Mouse (Mus musculus) kidney, postnatal 25 days (tissue): ENCODE measurements around the gene Gbp9.
A peak's percentile ranks its signal among the peaks of the same experiment; 100 is the strongest.
"Not testable (repeated sequence)": the region's sequence is repeated elsewhere in the genome, so short reads cannot be mapped to it uniquely, and the experiment has no call there.

Source experiments
- DNase-seq, 2 experiments: peaks; one replicate each; pipeline ENCODE4 v3.0.0; 2021; ENCODE audit warnings: mixed read lengths in 2 of 2

Gbp9 gene

DNA sequence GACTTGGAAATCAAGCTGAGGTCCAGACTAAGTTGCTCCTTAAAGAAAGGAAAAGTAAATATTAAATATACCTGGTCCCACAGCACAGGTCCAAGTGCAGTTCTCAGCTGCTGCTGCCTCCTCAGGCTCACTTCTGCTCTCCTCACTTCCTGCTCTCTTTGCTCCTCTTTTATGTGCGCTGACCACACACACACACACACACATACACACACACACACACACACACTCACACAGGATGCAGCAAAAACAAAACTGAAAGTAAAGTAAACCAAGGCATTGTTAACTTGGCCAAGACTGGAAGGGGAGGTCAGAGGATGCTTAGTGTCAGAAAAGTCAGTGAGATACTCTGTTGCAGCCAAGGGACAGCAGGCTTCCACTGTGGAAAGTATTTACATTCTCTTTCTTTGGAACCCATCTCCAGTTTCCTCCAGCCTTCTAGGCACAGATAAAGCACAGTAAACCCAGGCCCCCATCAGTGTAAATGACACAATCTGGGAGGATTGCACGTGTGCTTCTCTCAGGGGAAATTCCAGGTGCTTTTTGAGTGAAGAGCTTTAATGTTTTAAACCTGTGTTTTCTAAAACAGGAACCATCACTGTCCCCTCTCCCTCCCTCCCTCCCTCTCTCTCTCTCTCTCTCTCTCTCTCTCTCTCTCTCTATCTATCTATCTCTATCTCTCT is at the start of gene Gbp9, which contains the start of the genes Gbp8 and Gbp4:
TSS of gene Gbp9 (minus strand) at position 131 of the 680 bp plus-strand sequence.
TSS of gene Gbp8 (minus strand) at position 132 of the 680 bp plus-strand sequence.
TSS of gene Gbp4 (minus strand) at position 178 of the 680 bp plus-strand sequence.
- DNase-seq = peak; percentile 45 to 48

DNA sequence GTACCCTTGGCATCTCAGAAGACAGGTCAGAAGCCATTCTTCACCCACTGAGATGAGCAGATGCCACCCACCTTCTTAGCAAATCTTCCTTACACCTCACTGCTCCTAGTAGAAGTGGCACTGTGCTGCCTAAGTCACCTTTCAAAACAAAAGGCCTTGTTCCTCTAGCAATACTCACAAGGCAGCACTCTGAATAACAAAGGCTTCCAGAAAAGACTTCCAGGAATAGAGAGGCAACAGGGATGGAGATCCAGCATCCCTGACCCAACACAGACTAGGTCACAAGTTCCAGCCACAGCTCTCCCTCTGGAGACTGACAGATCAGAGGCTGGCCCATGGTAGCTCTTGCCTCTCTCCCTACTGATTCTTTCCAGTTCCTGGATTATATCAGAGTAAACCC is 42.1 kb upstream of the Gbp9 start:
- DNase-seq = no peak

DNA sequence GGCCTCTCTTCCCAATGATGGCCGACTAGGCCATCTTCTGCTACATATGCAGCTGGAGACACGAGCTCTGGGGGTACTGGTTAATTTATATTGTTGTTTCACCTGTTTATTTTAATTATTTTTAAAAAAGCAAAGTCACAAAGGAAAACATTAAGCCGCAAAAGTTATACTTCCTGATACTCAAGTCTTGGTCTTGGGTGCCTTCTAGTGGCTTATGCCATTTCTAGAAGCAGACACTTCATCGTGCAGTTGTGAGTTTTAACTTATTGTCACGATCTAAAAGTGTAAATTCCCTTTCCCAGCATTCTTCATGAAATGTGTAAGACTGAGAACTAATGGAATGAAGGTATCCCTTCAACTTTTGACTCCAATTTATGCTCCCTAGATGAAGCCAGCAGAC is 17.2 kb upstream of the Gbp9 start:
- DNase-seq = no peak

DNA sequence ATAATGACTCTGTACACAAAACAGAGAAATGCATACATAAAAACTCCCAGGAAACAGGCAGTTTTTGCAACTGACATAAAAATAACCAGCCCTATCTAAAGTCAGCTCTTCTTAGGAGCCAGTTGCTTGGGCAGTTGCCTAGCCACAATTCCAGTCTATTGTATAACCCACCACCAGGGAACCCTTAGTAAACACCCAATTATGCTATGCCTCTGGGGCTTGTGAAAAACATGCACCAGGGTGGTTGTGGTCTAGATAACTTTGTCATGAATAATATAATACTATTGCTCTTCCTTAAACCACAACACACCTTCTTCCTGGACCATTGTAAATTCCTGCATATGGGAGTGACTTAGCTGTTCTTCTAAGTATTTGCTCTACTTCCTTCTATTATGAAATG is 14.7 kb upstream of the Gbp9 start:
- DNase-seq = no peak

DNA sequence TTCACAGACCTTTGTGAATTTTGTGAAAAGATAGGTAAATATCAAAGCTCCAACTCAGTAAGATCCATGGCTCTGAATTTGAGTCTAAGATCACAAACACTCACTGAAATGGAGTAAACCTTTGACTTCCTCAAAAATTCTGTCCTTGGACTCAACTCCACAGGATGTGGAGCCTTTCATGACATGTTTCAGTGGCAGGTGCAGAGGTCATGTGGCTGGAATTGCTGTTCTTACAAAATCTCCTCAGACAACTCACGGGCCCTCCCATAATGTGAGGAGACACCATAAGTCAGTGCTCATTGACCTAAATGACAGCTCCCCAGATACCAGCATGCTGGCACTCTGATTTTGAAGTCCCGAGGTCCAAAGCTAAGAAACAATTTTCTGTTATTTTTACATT is 8.7 kb upstream of the Gbp9 start:
- not testable (repeated sequence) for DNase-seq

DNA sequence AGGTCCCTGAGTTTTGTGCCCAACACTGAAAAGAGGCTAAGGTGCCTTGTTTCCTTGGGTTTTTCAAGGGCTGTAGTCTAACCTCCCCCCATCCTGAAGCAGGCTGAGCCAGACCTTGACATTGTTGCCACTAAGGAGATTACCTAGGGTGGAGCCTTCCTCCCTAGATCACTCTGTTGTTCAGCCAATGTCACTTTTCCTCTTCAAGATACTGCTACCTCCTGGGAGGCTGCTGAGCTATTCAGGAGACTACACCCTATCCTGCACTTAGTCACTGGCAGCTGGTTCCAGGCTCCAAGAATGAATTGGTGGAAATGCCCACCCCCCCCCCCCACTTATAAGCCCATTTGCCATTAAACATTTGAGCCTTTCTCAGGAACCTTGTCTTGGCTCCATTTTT is 7.1 kb upstream of the Gbp9 start:
- DNase-seq = peak; percentile 24 to 68

DNA sequence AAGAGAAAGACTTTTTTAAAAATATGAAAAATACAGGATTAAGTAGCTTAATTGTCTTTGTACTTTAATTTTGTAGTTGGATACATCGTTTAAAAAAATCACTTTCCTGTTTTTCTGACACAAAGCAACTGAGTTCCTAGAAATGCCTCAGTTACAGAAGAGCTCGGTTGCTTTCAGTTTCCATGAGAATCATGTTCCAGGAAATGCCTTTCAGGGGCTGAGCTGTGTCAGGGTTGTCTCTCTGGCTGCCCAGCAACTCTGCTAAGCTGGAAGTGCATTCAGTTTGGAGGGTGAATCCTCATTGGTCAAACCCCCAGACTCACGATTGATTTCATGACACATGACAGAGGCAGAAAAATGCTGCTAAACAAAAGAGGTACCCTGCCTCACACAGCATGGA is 6.4 kb upstream of the Gbp9 start:
- peak; percentile 15 to 46 for DNase-seq

DNA sequence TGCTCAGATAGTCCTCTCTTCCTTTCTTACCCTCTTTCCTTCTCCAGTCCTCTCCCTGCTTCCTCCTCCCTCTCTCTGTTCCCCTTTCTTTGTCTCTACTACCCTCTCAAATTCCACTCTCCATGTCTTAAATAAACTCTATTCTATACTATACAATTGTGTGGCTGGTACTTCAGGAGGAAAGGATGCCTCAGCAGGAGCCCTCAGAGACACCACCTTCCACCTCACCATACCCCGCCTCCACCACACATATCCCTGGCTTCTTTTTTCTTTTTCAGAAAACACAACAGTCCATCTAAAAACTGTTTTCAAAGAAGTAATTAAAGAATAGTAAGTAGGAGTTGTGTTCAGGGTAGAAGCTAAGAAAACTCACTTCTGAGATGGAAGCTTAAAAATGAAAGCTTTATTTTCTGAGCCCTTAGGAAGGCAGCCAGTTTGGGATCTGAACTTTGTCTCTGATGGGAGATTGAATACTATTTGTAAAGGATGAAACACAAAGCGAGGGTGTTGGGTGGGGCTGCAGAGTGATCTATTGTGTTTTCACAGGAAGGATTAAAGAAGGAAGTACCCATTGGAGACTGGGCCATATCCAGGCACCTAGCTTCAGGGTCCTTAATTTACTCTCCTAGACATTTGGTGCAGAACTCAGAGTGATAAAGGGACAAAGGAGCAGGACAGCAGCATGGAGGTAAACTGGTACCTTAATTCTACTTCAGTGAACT is 911 bp upstream of the Gbp9 start:
- not testable (repeated sequence) for DNase-seq

DNA sequence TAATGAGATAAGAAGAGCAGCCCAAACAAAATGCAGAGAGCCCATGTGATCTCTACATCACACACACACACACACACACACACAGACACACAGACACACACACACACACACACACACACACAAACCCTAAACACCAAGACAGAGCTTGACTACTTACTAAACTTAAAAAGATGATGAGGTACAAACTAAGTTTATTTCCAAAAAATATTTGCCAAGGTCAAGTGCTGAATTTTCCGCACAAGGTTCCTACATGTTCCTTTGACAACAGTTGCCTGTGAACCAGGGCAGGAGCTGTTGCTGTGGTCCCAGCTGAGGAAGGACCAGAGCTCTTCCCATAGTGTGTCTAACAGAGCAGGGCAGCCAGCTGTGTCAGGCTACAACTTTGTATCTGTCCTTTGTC is 433 bp downstream of the Gbp9 start:
- no peak for DNase-seq

DNA sequence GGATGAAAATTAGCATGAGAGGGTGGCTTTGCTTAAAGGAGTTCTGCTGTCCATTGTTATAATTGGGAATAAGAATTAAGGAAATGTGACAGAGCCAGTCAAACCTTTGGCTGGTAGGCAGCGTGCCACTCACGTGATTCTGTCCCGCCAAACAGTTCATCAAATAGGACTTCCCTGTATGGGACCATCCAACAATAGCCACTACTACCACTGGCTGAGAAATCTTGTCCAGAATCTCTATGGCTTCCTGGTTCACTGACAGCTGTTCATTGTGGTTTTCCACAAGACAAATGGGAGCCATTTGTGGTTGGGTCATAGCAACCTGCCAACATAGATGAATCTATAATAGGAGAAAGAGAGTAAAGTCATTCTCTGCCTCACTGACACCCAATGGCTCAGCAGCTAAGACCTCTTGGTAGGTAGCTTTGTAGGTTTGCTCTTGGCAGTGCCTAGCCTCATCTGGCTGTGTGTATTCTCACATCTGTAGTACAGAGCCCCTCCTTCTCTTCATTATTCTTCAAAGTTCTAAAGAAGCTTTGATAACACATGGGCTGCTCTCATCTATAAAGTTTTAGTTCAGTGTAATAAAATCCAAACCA is 2.5 kb downstream of the Gbp9 start:
- not testable (repeated sequence) for DNase-seq

DNA sequence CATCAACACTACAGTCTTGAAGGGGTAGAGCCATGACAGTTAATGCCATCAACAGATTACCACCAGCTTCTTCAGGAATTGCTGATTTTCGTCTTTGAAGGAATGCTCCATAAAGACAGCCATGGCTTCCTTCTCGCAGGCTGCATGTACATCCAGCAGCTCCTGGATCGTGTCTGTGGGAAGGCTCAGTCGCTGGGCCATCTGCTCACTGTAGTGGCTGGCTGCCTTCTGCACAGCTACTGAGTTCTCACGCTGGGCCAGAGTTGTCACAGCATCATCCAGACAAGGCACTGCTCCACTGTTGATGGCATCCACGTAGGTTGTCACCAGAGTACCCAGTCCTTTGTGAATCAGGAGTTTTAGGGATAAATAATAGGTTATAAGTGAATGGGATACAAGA is 17.6 kb downstream of the Gbp9 start:
- DNase-seq = not testable (repeated sequence)

DNA sequence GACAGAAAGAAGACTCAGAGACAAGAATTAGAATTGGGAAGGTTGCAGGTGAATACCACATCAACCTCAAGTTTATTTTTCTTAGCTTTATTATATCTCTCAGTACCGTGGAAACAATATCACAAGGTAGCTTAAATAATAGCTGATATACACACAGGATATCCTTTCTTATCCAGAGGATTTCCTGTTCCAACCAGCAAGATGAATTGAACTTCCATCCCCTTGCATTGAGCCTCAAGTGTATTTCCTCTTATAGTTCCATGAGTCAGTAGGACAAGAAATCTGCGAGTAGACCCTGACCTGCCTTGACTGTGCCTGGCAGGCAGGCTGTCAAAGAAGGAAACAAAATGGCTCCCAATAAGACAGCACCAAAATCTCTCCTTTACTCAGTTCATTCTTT is 23.6 kb downstream of the Gbp9 start:
- DNase-seq = no peak

DNA sequence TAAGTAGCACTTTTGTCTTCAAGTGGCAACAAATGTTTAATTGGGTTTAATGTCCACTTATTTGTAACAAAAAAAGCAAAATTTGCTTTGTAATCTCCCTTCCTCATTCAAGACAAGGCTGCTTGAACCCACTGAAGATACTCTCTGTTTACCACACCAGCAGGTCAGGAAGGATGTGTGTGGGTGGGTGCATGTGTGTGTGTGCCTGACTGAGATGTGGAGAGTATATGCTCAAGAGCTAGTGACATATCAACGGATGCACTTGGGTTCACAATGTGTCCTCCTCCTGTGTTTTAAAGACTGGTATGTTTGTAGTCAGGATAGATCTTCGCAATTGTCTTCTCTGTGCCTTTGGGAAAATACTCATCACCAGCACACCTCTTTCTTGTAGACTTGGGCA is 24.6 kb downstream of the Gbp9 start:
- DNase-seq = no peak

DNA sequence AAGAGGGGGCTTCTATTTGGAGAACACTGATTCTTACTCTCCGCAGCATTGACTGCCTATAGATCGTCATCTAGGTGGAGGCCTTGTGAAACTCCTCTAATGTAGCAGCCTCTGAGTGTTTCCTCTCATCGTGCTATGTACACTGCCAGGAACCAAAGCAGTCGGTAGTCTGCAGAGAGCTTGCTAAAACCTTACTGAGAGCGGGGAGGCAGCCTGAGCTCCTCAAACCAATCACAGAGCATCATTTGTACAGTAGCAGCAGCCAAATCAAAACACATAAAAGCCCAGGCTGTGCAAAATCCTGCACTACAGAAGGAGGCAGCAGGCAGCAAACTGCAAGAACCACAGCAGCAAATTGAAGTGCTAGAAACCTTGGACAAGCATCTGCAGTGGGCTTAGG is 25.7 kb downstream of the Gbp9 start:
- no peak for DNase-seq

DNA sequence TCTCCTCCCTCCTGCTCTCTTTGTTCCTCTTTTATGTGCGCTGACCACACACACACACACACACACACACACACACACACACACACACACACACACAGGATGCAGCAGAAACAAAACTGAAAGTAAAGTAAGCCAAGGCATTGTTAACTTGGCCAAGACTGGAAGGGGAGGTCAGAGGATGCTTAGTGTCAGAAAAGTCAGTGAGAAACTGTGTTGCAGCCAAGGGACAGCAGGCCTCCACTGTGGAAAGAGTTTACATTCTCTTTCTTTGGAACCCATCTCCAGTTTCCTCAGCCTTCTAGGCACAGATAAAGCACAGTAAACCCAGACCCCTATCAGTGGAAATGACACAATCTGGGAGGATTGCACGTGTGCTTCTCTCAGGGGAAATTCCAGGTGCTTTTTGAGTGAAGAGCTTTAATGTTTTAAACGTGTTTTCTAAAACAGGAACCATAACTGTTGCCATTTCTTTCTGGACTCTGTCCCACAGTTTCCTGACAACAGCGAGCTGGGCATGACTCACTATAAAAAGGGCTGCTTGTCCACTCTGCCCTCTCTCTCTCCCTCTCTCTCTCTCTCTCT is 29.0 kb downstream of the Gbp9 start:
- peak; percentile 73 to 81 for DNase-seq

DNA sequence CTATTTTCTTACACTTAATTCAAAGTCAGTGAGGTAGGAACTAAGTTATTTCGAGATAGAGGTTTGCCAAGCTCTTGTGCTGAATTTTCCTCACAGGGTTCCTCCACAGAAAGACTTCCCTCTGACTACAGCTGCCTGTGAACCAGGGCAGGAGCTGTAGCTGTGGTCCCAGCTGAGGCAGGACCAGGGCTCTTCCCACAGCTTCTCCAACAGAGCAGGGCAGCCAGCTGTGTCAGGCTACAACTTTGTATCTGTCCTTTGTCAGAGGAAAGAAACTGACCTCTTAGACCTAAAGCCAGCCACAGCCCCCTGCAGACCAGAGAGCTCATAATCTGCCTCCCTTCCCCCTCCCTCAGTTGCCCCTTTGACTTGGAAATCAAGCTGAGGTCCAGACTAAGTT is 29.6 kb downstream of the Gbp9 start:
- DNase-seq = not testable (repeated sequence)

DNA sequence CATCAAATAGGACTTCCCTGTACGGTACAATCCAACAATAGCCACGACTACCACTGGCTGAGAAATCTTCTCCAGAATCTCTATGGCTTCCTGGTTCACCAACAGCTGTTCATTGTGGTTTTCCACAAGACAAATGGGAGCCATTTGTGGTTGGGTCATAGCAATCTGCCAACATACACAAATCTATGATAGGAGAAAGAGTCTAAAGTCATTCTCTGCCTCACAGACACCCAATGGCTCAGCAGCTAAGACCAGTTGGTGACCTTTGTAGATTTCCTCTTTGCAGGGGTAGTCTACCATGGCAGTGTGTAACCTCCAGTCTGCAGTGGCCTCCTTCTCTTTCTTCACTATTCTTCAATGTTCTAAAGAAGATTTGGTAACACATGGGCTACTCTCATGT is 33.6 kb downstream of the Gbp9 start:
- not testable (repeated sequence) for DNase-seq

DNA sequence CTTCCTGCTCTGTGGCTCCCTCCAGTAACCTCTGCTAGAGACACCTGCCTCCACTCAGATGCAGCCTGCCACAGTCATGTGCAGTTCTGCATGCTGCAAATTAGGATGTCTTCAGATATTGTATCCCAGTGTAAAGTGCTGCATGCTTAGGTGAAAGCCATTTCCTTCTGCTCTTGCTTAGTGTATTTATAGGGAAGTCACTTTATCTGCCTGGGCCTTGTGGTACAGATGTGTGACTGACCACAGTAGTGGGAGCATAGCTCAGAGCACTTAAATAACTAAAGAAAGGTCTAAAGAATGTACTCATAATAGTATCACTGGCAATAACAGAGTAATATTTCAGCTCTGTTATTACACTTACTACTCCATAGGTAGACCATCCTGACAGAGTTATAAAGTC is 57.4 kb downstream of the Gbp9 start:
- DNase-seq = no peak

DNA sequence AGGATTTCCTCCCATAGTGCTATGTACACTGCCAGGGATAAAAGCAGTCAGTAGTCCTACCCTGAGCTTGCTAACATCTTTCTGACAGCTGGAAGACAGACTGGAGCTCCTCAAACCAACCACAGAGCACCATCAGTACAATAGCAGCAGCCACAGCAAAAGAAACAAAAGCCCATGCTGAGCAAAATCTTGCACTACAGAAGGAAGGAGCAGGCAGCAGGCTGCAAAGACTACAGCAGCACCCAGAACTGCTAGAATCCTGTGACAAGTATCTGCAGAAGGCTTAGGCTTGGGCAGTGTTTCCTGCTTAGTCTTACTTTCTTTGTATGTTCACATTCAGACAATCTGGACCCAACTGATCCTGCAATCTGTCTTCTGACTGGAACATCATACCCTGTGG is 71.0 kb downstream of the Gbp9 start:
- DNase-seq = not testable (repeated sequence)

DNA sequence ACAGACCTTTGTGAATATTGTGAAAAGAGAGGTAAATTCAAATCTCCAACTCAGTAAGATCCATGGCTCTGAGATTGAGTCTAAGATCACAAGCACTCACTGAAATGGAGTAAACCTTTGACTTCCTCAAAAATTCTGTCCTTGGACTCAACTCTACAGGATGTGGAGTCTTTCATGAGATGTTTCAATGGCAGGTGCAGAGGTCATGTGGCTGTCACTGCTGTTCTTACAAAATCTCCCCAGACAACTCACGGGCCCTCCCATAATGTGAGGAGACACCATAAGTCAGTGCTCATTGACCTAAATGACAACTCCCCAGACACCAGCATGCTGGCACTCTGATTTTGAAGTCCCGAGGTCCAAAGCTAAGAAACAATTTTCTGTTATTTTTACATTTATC is 74.9 kb downstream of the Gbp9 start:
- DNase-seq = not testable (repeated sequence)

DNA sequence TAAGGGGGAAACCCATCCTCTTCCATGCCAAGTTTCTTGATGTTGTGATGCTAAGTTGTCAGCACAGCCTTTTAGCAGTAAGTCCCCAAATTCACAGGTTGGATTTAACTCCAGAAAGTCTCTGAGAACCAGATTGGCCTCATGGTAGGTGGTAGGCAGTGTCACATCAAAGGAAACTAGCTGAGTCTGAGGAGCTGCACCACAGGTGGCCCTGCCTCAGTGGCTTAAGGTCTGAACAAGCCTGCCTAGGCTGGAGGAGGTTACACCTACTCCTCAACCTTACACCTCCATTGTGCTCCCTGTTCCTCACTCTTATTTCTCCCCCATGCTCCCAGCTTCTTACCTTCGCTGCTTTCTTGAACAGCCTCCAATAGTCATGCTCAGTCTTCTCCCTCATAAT is 76.0 kb downstream of the Gbp9 start:
- DNase-seq = no peak

DNA sequence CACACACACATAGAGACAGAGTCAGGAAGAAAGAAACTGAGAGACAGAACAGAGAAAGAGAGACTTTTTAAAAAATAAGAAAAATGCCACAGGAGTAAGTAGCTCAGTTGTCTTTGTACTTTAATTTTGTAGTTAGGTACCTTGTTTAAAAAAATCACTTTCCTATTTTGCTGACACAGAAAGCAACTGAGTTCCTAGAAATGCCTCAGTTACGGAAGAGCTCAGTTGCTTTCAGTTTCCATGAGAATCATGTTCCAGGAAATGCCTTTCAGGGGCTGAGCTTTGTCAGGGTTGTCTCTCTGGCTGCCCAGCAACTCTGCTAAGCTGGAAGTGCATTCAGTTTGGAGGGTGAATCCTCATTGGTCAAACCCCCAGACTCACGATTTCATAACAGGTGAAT is 76.9 kb downstream of the Gbp9 start:
- DNase-seq = not testable (repeated sequence)

DNA sequence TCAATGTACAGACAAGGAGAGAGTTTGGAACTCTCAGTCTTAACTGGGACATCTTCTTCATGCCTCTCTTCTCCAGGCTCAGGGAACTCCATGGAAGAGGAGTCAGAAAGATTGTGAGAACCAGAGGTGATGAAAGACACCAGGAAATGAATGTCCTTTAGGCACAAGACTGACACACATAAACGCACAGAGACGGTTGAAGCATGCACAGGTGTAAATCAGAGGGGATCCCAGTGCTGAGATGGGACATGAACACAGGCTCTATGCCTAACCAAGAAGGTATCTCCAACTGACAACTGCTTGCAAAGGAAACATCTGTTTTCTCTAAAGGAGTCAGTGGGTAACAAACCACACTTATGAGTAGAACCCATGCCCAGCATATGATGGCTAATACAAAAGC is 79.1 kb downstream of the Gbp9 start:
- no peak for DNase-seq

DNA sequence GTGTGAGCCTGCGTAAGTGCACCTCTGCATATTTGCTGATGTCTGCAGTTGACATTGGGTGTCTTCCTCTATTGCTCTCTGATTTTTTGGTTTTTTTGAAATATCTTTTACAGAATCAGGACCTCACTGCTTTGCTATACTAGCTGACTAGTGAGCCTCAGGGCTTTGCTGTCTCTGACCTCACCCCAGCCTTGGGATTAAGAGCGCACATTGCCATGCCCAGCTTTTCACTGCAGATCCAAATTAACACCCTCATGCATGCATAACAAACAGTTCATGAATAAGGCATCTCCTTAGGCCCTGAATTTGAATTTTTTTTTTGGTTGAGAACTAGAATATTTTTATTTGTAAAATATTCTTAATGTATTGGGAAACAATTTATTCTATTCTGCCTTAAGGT is 84.1 kb downstream of the Gbp9 start:
- DNase-seq = no peak
